Mouse (Mus musculus): ENCODE data around the gene Phf21a. TPM values are rescaled to one million over a fixed set of nuclear protein-coding genes. Genes with fewer than 3 reads are reported as not detected.
A peak's percentile ranks its signal among the peaks of the same experiment; 100 is the strongest.

Phf21a gene
- polyA plus RNA-seq, 1 experiment, result 104 TPM

GRCm38 (mm10) chr2:92397436-92397835 is 304.5 kb downstream of the Phf21a start:
- no peak for TF ChIP-seq POLR2A (IDR thresholded peaks at IDR 0.05; ENCODE audit: borderline replicate concordance, extremely low read depth, insufficient read depth, insufficient read length, poor library complexity, severe bottlenecking)
- no peak for TF ChIP-seq CTCF (IDR thresholded peaks at IDR 0.05; ENCODE audit: borderline replicate concordance, extremely low read depth, insufficient read depth, insufficient read length)
- no peak for DNase-seq (ENCODE audit: low read depth)

DNA sequence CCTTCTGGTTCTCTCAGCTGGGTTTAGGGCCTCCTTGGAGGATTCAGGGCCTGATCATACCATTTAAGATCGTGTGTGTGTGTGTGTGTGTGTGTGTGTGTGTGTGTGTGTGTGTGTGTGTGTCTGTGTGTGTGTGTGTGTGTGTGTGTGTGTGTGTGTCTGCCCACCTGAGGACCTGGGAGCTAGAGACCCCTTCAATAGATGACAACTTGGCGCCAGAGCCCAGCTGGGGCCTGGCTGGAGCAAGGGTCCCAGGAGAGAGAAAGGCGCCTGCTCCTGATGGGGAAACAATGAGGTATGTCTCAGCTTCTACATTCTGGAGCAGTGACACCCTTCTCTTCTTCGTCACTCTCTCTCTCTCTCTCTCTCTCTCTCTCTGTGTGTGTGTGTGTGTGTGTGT is 307.0 kb downstream of the Phf21a start:
- DNase-seq (ENCODE audit: low read depth), result peak; percentile 33

DNA sequence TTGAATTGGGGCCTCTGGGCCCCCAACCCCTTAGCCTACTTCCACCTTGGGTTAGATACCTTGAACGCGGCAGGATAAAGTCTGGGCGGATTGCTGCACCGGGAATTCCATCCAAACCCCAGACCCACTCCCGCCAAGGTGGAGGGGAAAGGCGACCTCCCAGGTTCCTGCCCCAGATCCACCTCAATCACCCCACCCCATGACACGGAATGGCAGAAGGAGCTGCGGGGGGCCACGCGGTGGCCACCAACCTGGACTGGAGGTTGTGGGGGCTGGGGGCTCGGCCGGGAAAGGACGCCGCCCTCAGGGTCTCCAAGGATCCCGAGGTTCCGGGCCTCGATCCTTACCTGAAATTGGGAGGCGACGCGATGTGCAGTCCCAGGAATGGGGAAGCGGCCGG is 307.8 kb downstream of the Phf21a start:
- TF ChIP-seq POLR2A (IDR thresholded peaks at IDR 0.05; ENCODE audit: borderline replicate concordance, extremely low read depth, insufficient read depth, insufficient read length, poor library complexity, severe bottlenecking) (no peak), CTCF (IDR thresholded peaks at IDR 0.05; ENCODE audit: borderline replicate concordance, extremely low read depth, insufficient read depth, insufficient read length) (no peak)
- no peak for DNase-seq (ENCODE audit: low read depth)

GRCm38 (mm10) chr2:92401091-92401561 is 308.2 kb downstream of the Phf21a start, which contains the start of gene Mapk8ip1:
Gene Mapk8ip1 (minus strand): TSS chr2:92401263.
- peak; percentile 68 for DNase-seq (ENCODE audit: low read depth)
- TF ChIP-seq POLR2A (IDR thresholded peaks at IDR 0.05; ENCODE audit: borderline replicate concordance, extremely low read depth, insufficient read depth, insufficient read length, poor library complexity, severe bottlenecking) (no peak), CTCF (IDR thresholded peaks at IDR 0.05; ENCODE audit: borderline replicate concordance, extremely low read depth, insufficient read depth, insufficient read length) (no peak)

DNA sequence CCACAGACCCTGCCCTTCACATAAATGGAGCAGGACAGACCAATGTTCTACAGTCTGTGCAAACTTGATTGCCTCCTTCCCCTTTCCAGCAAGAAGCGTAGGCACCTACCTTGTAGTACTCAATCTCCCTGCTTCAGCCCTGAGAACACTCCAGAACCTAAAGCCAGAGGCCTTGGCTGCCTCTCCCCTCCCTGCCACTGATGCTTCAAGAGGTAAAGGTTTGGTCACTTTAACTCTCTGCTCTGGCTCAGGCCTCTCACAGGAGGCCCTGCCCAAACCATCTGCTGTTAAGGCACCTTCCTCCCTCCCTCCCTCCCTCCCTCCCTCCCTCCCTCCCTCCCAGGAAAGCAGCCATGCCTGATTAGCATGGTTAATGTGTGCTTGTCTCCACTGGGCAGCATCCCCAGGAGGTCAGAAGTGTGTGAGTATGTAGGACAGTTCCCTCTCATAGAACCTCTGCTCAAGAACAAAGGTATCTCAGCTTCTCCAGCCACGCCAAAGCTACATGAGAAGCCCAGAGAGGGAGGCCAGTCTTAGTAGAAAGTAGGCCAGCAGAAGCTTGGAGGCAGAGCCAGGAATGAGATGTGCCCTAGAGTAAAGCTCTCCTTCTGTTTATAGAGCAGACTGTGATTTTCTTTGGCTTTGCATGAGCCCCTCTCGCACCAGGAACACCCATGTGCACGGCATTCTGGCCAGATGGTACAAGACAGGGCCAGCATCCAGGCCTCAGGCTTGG is 309.8 kb downstream of the Phf21a start:
- DNase-seq (ENCODE audit: low read depth), result no peak

DNA sequence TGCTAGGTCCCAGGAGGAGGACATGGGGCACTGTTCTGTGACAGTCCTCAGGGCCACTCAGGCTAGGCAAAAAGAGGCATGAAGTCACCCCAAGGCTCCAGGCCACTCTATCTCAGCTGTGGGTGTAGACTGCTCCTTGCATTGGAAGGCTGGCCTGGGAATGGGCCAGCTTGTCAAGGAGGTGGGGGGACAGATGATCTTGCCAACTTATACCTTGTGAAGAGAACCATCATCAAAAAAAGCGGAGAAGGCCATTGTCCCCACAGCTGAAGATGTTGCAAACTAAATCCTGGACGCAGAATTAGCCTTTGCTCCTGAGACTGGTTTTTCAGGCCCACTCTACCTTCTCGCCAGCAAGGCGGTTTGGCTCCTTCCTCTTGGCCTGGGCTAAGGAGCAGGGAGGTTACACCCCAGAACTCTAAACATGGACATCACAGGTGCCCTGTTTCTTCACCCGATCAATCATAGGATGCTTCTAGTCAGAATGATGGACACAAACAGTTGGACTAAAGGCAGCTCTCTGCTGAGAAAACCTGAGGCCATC is 310.9 kb downstream of the Phf21a start:
- DNase-seq (ENCODE audit: low read depth), result no peak
- TF ChIP-seq POLR2A (IDR thresholded peaks at IDR 0.05; ENCODE audit: borderline replicate concordance, extremely low read depth, insufficient read depth, insufficient read length, poor library complexity, severe bottlenecking), result no peak

More for the DNA sequence above, 309.8 kb downstream of the Phf21a start:
- TF ChIP-seq POLR2A (IDR thresholded peaks at IDR 0.05; ENCODE audit: borderline replicate concordance, extremely low read depth, insufficient read depth, insufficient read length, poor library complexity, severe bottlenecking) (no peak), CTCF (IDR thresholded peaks at IDR 0.05; ENCODE audit: borderline replicate concordance, extremely low read depth, insufficient read depth, insufficient read length) (no peak)

- DNase-seq (ENCODE audit: low read depth), result no peak
- TF ChIP-seq POLR2A (IDR thresholded peaks at IDR 0.05; ENCODE audit: borderline replicate concordance, extremely low read depth, insufficient read depth, insufficient read length, poor library complexity, severe bottlenecking) (no peak), CTCF (IDR thresholded peaks at IDR 0.05; ENCODE audit: borderline replicate concordance, extremely low read depth, insufficient read depth, insufficient read length) (no peak)
Observed at GRCm38 (mm10) chr2:92404737-92405136, 311.8 kb downstream of the Phf21a start.

DNA sequence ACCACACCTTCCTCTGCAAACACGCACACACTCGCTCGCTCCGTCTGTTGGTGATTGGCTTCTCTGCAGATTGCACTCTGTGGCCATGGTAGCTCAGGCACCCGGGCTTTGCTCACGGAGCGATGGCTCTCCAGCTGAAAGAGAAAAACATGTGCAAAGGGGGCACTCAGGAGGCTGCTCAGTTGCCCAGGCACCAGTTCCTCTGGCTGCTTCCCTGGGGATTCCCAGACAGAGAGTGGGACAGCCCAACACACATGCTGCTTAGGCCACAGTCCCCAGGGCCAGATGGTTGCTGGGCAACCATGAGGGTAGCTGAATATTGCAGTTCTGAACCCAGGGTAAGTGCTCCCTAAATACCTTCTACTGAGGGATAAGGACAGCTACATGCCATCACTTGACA is 312.8 kb downstream of the Phf21a start:
- DNase-seq (ENCODE audit: low read depth), result peak; percentile 29
- TF ChIP-seq CTCF (IDR thresholded peaks at IDR 0.05; ENCODE audit: borderline replicate concordance, extremely low read depth, insufficient read depth, insufficient read length) (no peak), POLR2A (IDR thresholded peaks at IDR 0.05; ENCODE audit: borderline replicate concordance, extremely low read depth, insufficient read depth, insufficient read length, poor library complexity, severe bottlenecking) (no peak)

GRCm38 (mm10) chr2:92408309-92409045 is 315.6 kb downstream of the Phf21a start:
- no peak for DNase-seq (ENCODE audit: low read depth)
- TF ChIP-seq POLR2A (IDR thresholded peaks at IDR 0.05; ENCODE audit: borderline replicate concordance, extremely low read depth, insufficient read depth, insufficient read length, poor library complexity, severe bottlenecking) (no peak), CTCF (IDR thresholded peaks at IDR 0.05; ENCODE audit: borderline replicate concordance, extremely low read depth, insufficient read depth, insufficient read length) (no peak)

DNA sequence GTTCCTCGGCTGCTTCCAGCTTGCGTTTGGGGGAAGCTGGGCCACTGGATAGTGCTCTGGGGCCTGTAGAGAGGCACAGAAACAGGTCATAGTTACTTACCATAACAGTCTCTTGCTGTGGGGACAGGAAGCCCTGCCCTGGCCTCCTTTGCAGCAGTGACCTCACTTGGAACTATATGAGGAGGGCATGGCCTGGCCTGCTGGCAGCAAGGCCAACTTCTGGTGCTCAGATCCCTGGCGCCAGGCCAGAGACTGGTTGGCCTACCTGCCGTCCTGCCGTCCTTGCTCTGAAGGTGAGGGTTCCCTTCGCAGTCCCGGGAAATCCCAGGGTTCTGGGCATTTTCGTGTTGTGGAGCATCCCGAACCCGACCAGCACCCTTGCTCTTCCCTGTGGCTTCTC is 318.8 kb downstream of the Phf21a start:
- TF ChIP-seq CTCF (IDR thresholded peaks at IDR 0.05; ENCODE audit: borderline replicate concordance, extremely low read depth, insufficient read depth, insufficient read length), result no peak
- no peak for TF ChIP-seq POLR2A (IDR thresholded peaks at IDR 0.05; ENCODE audit: borderline replicate concordance, extremely low read depth, insufficient read depth, insufficient read length, poor library complexity, severe bottlenecking)
- DNase-seq (ENCODE audit: low read depth), result no peak

Other genes with a start within 250 kb of the Phf21a start
- 2.0 and 2.5 TPM in 2 replicates for gene Chrm4, start 165.9 kb upstream of the Phf21a start, polyA plus RNA-seq (2012; rRNA removed)
- 198 and 297 TPM in 2 replicates for gene Mdk, start 160.8 kb upstream of the Phf21a start, polyA plus RNA-seq (2012; rRNA removed)
- gene Gm9821, start 147.4 kb upstream of the Phf21a start, polyA plus RNA-seq (2012; rRNA removed), result not detected in 2 replicates
- 89.7 and 102 TPM in 2 replicates for gene Dgkz, start 117.3 kb upstream of the Phf21a start, polyA plus RNA-seq (2012; rRNA removed)
- 1.4 and 4.7 TPM in 2 replicates for gene Creb3l1, start 68.6 kb upstream of the Phf21a start, polyA plus RNA-seq (2012; rRNA removed)